Mouse (Mus musculus) adrenal gland, postnatal 14 days (tissue): ENCODE results near the gene Trip4. TPM values are rescaled to one million over a fixed set of nuclear protein-coding genes. Genes with fewer than 3 reads are reported as not detected.

Experiments used
- DNase-seq: peaks from one replicate; pipeline ENCODE4 v3.0.0; 2021; ENCODE audit warnings: mixed read lengths
- long read RNA-seq, 2 experiments: library from polyadenylated mRNA; stranded (forward); transcript quantifications; one replicate each; pipeline ENCODE4 v2.0.0; 2021
- total RNA-seq: library from RNA; stranded (reverse); gene quantifications from 2 replicates; pipeline ENCODE4 v1.2.3, GENCODE M21; 2021

Trip4 gene
- total RNA-seq, result 28.1 and 32.7 TPM in 2 replicates
- long read RNA-seq, experiment 1, transcript Trip4-201 (13 exons, 1,999 nt), result major isoform, 16 of 35 reads
- long read RNA-seq, experiment 1, partial matches to known transcripts, result 4 of 35 reads
- long read RNA-seq, experiment 1, other reads (novel, unspliced or antisense), result 11 of 35 reads
- long read RNA-seq, experiment 2, transcript Trip4-201 (13 exons, 1,999 nt), result major isoform, 15 of 25 reads
- long read RNA-seq, experiment 2, partial matches to known transcripts, result 2 of 25 reads
- long read RNA-seq, experiment 2, other reads (novel, unspliced or antisense), result 7 of 25 reads

GRCm38 (mm10) chr9:65908394-65909300 is at the start of gene Trip4, which contains the start of gene Csnk1g1:
TSS of gene Trip4 (minus strand) at chr9:65908794.
TSS of gene Csnk1g1 (plus strand) at chr9:65908924.
- peak; percentile 97 for DNase-seq

- DNase-seq, result peak; percentile 11
These were observed 42.5 kb upstream of the Trip4 start for GRCm38 (mm10) chr9:65951082-65951587.

- no peak for DNase-seq
These were observed 29.0 kb upstream of the Trip4 start for GRCm38 (mm10) chr9:65937566-65937965.

GRCm38 (mm10) chr9:65929826-65930225 is 21.2 kb upstream of the Trip4 start:
- DNase-seq, result no peak

- no peak for DNase-seq
These were observed 19.9 kb upstream of the Trip4 start for GRCm38 (mm10) chr9:65928456-65928855.

- DNase-seq, result no peak
These were observed 8.4 kb upstream of the Trip4 start for GRCm38 (mm10) chr9:65917015-65917414.

GRCm38 (mm10) chr9:65913976-65914375 is 5.4 kb upstream of the Trip4 start:
- DNase-seq, result no peak

- no peak for DNase-seq
These were observed 1.2 kb upstream of the Trip4 start for GRCm38 (mm10) chr9:65909837-65910236.

- peak; percentile 79 for DNase-seq
These were observed 757 bp upstream of the Trip4 start for GRCm38 (mm10) chr9:65909301-65909801.

GRCm38 (mm10) chr9:65903419-65903818 is 5.2 kb downstream of the Trip4 start:
- DNase-seq, result no peak

- no peak for DNase-seq
These were observed 5.7 kb downstream of the Trip4 start for GRCm38 (mm10) chr9:65902879-65903278.

GRCm38 (mm10) chr9:65896977-65897376 is 11.6 kb downstream of the Trip4 start:
- no peak for DNase-seq

- no peak for DNase-seq
These were observed 17.5 kb downstream of the Trip4 start for GRCm38 (mm10) chr9:65891126-65891525.

GRCm38 (mm10) chr9:65890143-65890628 is 18.4 kb downstream of the Trip4 start, which contains the start of gene Pclaf:
TSS of gene Pclaf (plus strand) at chr9:65890237.
- DNase-seq, result peak; percentile 85

- peak; percentile 96 for DNase-seq
These were observed 23.9 kb downstream of the Trip4 start for GRCm38 (mm10) chr9:65884564-65885315.

GRCm38 (mm10) chr9:65859656-65860055 is 48.9 kb downstream of the Trip4 start:
- no peak for DNase-seq

- no peak for DNase-seq
These were observed 58.4 kb downstream of the Trip4 start for GRCm38 (mm10) chr9:65850203-65850602.

- DNase-seq, result no peak
These were observed 60.4 kb downstream of the Trip4 start for GRCm38 (mm10) chr9:65848154-65848553.

GRCm38 (mm10) chr9:65844421-65845165 is 64.0 kb downstream of the Trip4 start:
- DNase-seq, result peak; percentile 44

GRCm38 (mm10) chr9:65839841-65840240 is 68.8 kb downstream of the Trip4 start:
- no peak for DNase-seq

GRCm38 (mm10) chr9:65836916-65837315 is 71.7 kb downstream of the Trip4 start:
- DNase-seq, result no peak
